13 mouse cellular contexts compared by ENCODE assay signal in the genomic region with DNA sequence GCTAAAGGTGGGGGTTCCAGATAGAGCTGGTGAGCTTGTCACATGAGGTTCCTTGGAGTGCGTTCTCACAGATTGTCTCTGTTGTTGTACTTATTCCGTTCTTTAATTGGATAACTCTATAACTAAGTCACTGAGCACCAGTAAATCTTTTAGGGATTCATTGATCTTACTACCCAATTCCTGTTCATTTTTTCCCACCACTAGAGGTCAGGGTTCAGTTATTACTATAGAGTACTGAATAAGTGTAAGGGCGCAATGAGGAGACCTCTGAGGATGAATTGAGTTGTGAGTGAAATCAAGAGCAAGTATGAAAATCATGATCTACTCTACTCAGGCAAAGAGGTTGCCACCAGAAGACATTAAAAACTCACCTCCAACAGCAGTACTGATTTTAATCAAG.
DNase-seq lines count a peak whose midpoint lies in the region; ATAC-seq and TF ChIP-seq lines count a peak whose summit lies in the region.
"Had no signal": no experiment of that assay in that cellular context is flagged by ENCODE, and none has a peak within 500 bp of the region (broad histone marks: within the 10 kb centered on the region; RNA-seq: fewer than 3 reads in every experiment).

No protein-coding gene starts in this region.

- no peak for TF ChIP-seq EP300 in heart, adult 2 months (IDR thresholded peaks at IDR 0.05; ENCODE audit: insufficient read depth, low read depth, low read length)

- no peak overlapping the region for H3K27ac ChIP-seq in heart, adult 2 months
- H3K27ac ChIP-seq in limb, embryonic 14.5 days (replicated peaks; ENCODE audit: low read depth, low read length) = no peak overlapping the region
- no peak overlapping the region for H3K27ac ChIP-seq in limb, embryonic 10.5 days
- H3K27ac ChIP-seq: forebrain, embryonic 10.5 days; liver, embryonic 13.5 days had no signal

- no peak overlapping the region for H3K9ac ChIP-seq in heart, adult 2 months (ENCODE audit: low read depth, low read length)
- no peak overlapping the region for H3K9ac ChIP-seq in limb, embryonic 14.5 days (ENCODE audit: low read depth, low read length, severe bottlenecking)
- H3K9ac ChIP-seq: liver, embryonic 13.5 days had no signal

- H3K36me3 ChIP-seq in heart, adult 2 months (ENCODE audit: control insufficient read depth, insufficient read depth, low read length) = no peaks in the 10 kb centered on the region
- no peaks in the 10 kb centered on the region for H3K36me3 ChIP-seq in limb, embryonic 14.5 days (ENCODE audit: control insufficient read depth, insufficient read depth, low read length)
- no peaks in the 10 kb centered on the region for H3K36me3 ChIP-seq in limb, embryonic 10.5 days
- H3K36me3 ChIP-seq: forebrain, embryonic 10.5 days; liver, embryonic 13.5 days had no signal

- H3K79me2 ChIP-seq in heart, adult 2 months (replicated peaks; ENCODE audit: control insufficient read depth, insufficient read depth, low read length) = no peaks in the 10 kb centered on the region

- 68% methylated on average over 3 of the region's 3 CpGs for WGBS in heart, adult 2 months
- 65% methylated on average over 3 of the region's 3 CpGs for WGBS in limb, embryonic 14.5 days
- WGBS in limb, embryonic 10.5 days = 71% methylated on average over 3 of the region's 3 CpGs

- no peaks in the 10 kb centered on the region for H3K9me3 ChIP-seq in limb, embryonic 14.5 days (ENCODE audit: control insufficient read depth, low read length)
- H3K9me3 ChIP-seq in limb, embryonic 10.5 days (replicated peaks) = no peaks in the 10 kb centered on the region
- H3K9me3 ChIP-seq: forebrain, embryonic 10.5 days; liver, embryonic 13.5 days had no signal

- H3K27me3 ChIP-seq in heart, adult 2 months (ENCODE audit: control insufficient read depth, insufficient read depth, low read length) = no peaks in the 10 kb centered on the region
- H3K27me3 ChIP-seq in limb, embryonic 14.5 days (ENCODE audit: control insufficient read depth, insufficient read depth, low read length) = no peaks in the 10 kb centered on the region
- H3K27me3 ChIP-seq in limb, embryonic 10.5 days (ENCODE audit: low read depth, poor library complexity, severe bottlenecking) = no peaks in the 10 kb centered on the region
- H3K27me3 ChIP-seq: liver, embryonic 13.5 days had no signal

- intact Hi-C loops in heart, adult 2 months (cut with DNase I) = loop anchor here (1.0 to 2.0 kb wide), 2 partner anchors 131 to 544 kb away; no protein-coding TSS in a partner anchor
- intact Hi-C loops in heart, postnatal 36 days (cut with DNase I) = loop anchor here (10.0 kb wide), 1 partner anchor 544 kb away; no protein-coding TSS in a partner anchor

- H3K4me1 ChIP-seq in heart, adult 2 months (ENCODE audit: control insufficient read depth, insufficient read depth, low read length) = no peaks in the 10 kb centered on the region
- peaks cover 4% of the 10 kb centered on the region; the same call in 1 of the 2 replicates for H3K4me1 ChIP-seq in limb, embryonic 14.5 days (ENCODE audit: control insufficient read depth, insufficient read depth, low read length)
- H3K4me1 ChIP-seq in limb, embryonic 10.5 days = peaks cover 7% of the 10 kb centered on the region
- H3K4me1 ChIP-seq: forebrain, embryonic 10.5 days; liver, embryonic 13.5 days had no signal

- TF ChIP-seq CTCF in heart, adult 2 months (IDR thresholded peaks at IDR 0.05) = peak; percentile 66

- no peak overlapping the region for H3K4me2 ChIP-seq in limb, embryonic 14.5 days (replicated peaks; ENCODE audit: low read depth, low read length, severe bottlenecking)
- H3K4me2 ChIP-seq: liver, embryonic 13.5 days had no signal

- no peak for DNase-seq in heart, adult 2 months
- DNase-seq in heart, postnatal 36 days = no peak
- peak; percentile 65 for DNase-seq in limb, embryonic 14.5 days (ENCODE audit: low spot score)
- DNase-seq in limb, embryonic 10.5 days (ENCODE audit: low spot score) = no peak
- DNase-seq in NIH3T3 (ENCODE audit: low read depth) = peak; percentile 2
- DNase-seq in naive thymus-derived CD4-positive, alpha-beta T cell, adult 2 months (ENCODE audit: low read depth) = peak; percentile 22
- no peak for DNase-seq in thymus, postnatal 4 days
- DNase-seq in kidney, adult 8-10 months = no peak
- DNase-seq: kidney, postnatal 14 days; liver, embryonic 13.5 days; right cerebral cortex, postnatal 14 days; thymus, adult 18-20 months had no signal

- H3K4me3 ChIP-seq in heart, adult 2 months = no peak overlapping the region
- H3K4me3 ChIP-seq in limb, embryonic 14.5 days (replicated peaks; ENCODE audit: low read length) = no peak overlapping the region
- H3K4me3 ChIP-seq in limb, embryonic 10.5 days = no peak overlapping the region
- H3K4me3 ChIP-seq: forebrain, embryonic 10.5 days; liver, embryonic 13.5 days had no signal

- TF ChIP-seq POLR2A in heart, adult 2 months (IDR thresholded peaks at IDR 0.05; ENCODE audit: insufficient read depth, low read depth, low read length) = no peak
- TF ChIP-seq POLR2A in limb, embryonic 14.5 days (IDR thresholded peaks at IDR 0.05; ENCODE audit: borderline replicate concordance, extremely low read depth, insufficient read depth, insufficient read length) = no peak

- no peak for ATAC-seq in limb, embryonic 14.5 days (ENCODE audit: low FRiP score, low read depth)

Comparison
In these comparisons a context has a peak if more than half of its experiments do, and no peak if none do; other contexts are left out.
1. DNase-seq: peak in limb, embryonic 14.5 days (single experiment), NIH3T3 (single experiment) and naive thymus-derived CD4-positive, alpha-beta T cell, adult 2 months (single experiment); none in heart, adult 2 months (0 of 2), heart, postnatal 36 days (0 of 2), limb, embryonic 10.5 days (single experiment), thymus, postnatal 4 days (single experiment) and kidney, adult 8-10 months (0 of 2).